Mouse (Mus musculus) heart, embryonic 11.5 days (tissue): ENCODE measurements at regions not wholly inside any gene's neighbourhood (a gene's known extent, or its start where the extent isn't known, plus 50 kb on each side); places are given as distances from the start of the nearest gene placed in this dataset.

Experiments used
- ATAC-seq: fragments of 200-750 bp; cut with Nextera tagmentation; replicated peaks from 2 replicates; pipeline ENCODE4 v1.8.0; 2017; ENCODE audit warnings: moderate library complexity; ENCODE audit not compliant: insufficient number of reproducible peaks, low FRiP score, low TSS enrichment
- H3K27ac ChIP-seq: fragments of 300-500 bp; sonication (generic); 2 replicates; pipeline ENCODE4 v1.5.1; 2014; ENCODE audit warnings: mild to moderate bottlenecking, low read depth, low read length
- H3K27me3 ChIP-seq: fragments of 300-500 bp; sonication (generic); 2 replicates; pipeline ENCODE4 v1.6.1; 2014; ENCODE audit warnings: mild to moderate bottlenecking, low read length, mixed read lengths; ENCODE audit not compliant: control insufficient read depth, insufficient read depth
- H3K36me3 ChIP-seq: fragments of 300-500 bp; sonication (generic); 2 replicates; pipeline ENCODE4 v1.6.1; 2014; ENCODE audit warnings: mild to moderate bottlenecking, low read length, moderate library complexity, mixed read lengths; ENCODE audit not compliant: control insufficient read depth, insufficient read depth
- H3K4me1 ChIP-seq: fragments of 300-500 bp; sonication (generic); 2 replicates; pipeline ENCODE4 v1.6.1; 2014; ENCODE audit warnings: low read length; ENCODE audit not compliant: control insufficient read depth, insufficient read depth
- H3K4me2 ChIP-seq: fragments of 300-500 bp; sonication (generic); 2 replicates; pipeline ENCODE4 v1.6.1; 2014; ENCODE audit warnings: mild to moderate bottlenecking, moderate library complexity
- H3K4me3 ChIP-seq: fragments of 300-500 bp; sonication (generic); 2 replicates; pipeline ENCODE4 v1.5.1; 2014; ENCODE audit warnings: low read depth, low read length
- H3K9ac ChIP-seq: fragments of 300-500 bp; sonication (generic); 2 replicates; pipeline ENCODE4 v1.6.1; 2014; ENCODE audit warnings: mild to moderate bottlenecking, low read depth, low read length, moderate library complexity
- H3K9me3 ChIP-seq: fragments of 300-500 bp; sonication (generic); replicated peaks from 2 replicates; pipeline ENCODE4 v1.6.1; 2016; ENCODE audit warnings: low read length; ENCODE audit not compliant: control insufficient read depth
- WGBS: fragments of 180-500 bp; shearing (Covaris S2); extraction: QIAGEN DNeasy Blood & Tissue Kit; methylation state at CpG from one replicate; pipeline ENCODE4 v1.1.7; 2014; ENCODE audit not compliant: insufficient replicate concordance; 5-methylcytosine and 5-hydroxymethylcytosine counted together

DNA sequence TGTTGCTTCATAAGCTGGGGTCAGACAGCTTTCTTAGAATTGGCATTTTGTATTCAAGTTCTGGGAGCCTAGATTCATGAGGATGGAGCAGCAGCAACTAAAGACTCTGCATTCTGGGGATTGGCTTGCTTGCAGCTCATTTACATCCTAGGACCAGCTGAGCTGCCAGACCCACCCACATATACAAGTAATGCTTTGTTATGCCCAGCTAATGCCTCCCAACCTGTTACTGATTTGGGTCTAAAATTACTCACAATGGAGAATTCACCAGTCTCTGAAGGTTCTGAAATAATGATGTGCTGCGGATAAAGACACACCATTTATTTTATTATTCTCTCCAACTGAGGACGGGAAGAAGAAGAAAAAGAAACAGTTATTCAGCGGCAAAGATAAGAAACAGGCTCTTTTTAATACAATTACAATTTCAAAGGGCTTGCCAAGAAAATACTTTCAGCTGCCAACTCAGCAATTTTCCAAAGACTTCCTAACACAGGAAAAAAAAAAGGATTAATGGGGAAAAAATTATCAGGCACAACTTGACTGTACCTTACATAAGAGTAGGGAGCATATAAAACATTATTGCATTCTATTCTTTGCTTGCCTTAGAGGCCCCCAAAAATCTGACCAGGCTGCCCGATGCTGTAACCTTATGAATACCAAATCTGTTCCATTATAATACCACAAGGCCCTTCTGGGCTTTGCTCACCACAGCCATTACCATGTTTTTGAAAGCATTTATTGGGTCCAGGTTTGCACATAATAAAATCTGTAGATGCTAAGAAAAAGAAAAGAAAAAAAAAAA, 134.5 kb downstream of the S1pr1 start:
- Histone ChIP-seq H3K4me2 (no peak overlapping the region), H3K4me1 (no peaks in the 10 kb centered on the region), H3K9me3 (no peaks in the 10 kb centered on the region), H3K9ac (no peak overlapping the region), H3K27ac (no peak overlapping the region), H3K27me3 (no peaks in the 10 kb centered on the region), H3K36me3 (no peaks in the 10 kb centered on the region), H3K4me3 (no peak overlapping the region)
- WGBS, result 68% methylated on average over 4 of the region's 4 CpGs
- ATAC-seq, result no peak

DNA sequence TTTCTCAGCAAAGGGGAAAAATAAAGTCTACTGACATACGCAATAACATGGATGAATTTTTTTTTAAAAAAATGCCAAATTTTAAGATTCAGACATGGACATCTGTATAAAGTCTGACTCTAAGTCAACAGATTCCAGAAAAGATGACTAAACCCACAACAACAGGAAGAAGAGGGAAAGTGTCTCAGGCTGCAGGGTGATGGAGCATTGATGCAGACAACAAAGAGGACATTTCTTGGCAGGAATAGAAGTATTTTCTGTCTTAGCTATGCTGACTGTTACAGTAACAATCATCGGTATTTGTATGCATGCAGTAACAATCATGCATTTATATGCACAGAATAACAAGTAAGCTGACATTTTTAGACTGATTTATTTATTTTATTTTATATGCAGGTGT, 139.5 kb downstream of the S1pr1 start:
- 90% methylated on average over 2 of the region's 2 CpGs for WGBS
- ATAC-seq, result no peak
- Histone ChIP-seq H3K27me3 (no peaks in the 10 kb centered on the region), H3K9ac (no peak overlapping the region), H3K9me3 (no peaks in the 10 kb centered on the region), H3K4me2 (no peak overlapping the region), H3K36me3 (no peaks in the 10 kb centered on the region), H3K4me3 (no peak overlapping the region), H3K4me1 (no peaks in the 10 kb centered on the region), H3K27ac (no peak overlapping the region)

DNA sequence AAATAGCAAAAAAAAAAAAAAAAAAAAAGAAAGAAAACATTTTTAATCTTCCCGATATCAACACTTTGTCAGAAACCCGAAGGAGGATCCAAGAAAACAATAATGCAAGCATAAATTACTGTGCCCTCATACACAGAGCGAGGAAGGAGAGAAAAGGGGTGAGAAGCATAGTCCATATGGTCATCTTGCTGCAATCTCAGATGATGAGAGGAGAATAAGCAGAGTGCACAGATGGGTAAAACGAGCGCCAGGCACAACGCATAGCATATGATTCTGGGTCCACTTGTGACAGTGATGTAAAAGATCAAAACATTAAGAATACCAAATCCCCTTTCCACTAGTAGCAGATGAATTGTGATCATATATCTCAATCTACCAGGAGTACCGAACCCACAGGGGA, 152.1 kb downstream of the S1pr1 start:
- no peak for ATAC-seq
- Histone ChIP-seq H3K9me3 (no peaks in the 10 kb centered on the region), H3K4me2 (no peak overlapping the region), H3K4me1 (no peaks in the 10 kb centered on the region), H3K36me3 (no peaks in the 10 kb centered on the region), H3K9ac (no peak overlapping the region), H3K27ac (no peak overlapping the region), H3K4me3 (no peak overlapping the region), H3K27me3 (no peaks in the 10 kb centered on the region)
- WGBS, result 79% methylated on average over 7 of the region's 7 CpGs

DNA sequence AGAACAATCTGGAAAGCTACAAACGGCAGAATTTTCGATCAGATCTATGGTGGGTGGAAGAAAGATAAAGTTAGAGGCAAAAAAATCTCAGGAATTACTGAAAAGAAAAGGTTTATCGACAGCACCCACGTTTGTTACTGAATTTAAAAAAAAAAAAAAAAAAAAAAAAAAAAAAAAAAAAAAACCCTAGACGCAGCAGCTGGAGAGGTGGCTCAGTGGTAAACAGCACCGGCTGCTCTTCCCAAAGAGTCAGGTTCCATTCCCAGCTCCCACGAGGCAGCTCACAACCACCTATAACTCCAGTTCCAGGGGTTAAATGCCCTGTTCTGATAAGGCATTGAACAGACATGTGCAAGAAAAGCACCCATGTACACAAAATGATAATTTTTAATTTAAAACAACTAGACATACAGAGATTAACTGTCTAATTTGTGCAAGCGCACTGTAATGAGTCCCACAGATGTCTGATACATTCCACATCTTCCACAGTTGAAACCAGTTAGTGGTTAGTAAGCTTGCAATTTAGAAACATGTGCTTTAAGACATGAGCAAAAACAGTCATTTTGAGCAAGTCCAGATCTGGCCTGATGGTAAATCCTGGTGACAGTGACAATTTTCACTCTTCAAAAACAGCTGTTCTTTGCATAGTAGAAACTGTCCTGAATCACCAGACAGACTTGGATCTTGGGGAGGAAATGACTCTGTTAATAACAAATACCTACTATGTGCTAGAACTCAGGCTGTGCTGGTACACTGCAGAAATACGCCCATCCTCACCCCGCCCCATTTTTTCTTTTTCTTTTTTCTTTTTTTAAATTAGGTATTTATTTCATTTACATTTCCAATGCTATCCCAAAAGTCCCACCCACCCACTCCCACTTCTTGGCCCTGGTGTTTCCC, 159.8 kb downstream of the S1pr1 start:
- Histone ChIP-seq H3K4me2 (no peak overlapping the region), H3K27ac (no peak overlapping the region), H3K9me3 (no peaks in the 10 kb centered on the region), H3K4me3 (no peak overlapping the region), H3K27me3 (no peaks in the 10 kb centered on the region), H3K4me1 (no peaks in the 10 kb centered on the region), H3K36me3 (no peaks in the 10 kb centered on the region), H3K9ac (no peak overlapping the region)
- 73% methylated on average over 10 of the region's 10 CpGs for WGBS
- no peak for ATAC-seq

DNA sequence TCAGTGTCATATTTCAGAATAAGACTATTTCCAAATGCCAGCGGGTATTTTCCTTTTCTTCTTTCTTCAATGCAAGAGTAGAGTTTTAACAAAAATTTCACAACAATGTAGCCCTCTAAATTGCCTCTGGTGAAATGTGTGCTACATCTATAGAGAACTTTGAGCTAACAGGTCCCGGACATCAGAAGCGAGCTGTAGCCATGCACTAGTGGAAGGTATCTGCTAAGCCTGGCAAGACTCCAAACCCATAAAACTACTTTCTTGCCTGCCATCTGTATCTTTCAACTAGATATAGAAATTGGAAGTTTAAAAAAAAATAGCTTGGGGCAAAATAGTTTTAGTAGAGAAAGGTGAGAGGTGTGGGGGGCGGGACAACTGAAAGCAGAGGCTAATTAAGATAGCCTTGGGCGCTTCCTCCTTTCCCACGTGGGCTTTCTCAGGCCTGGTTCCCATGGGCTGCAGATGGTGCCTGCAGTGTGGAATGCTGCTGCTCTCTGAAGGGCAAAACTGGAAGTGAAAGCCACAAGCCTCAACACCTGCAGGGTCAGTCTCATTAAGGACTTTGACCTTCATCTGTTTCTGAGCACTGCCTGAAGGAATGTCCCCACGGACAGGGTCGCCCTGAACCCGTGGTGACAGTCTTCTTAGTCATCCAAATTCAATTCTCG, 160.9 kb downstream of the S1pr1 start:
- Histone ChIP-seq H3K27me3 (no peaks in the 10 kb centered on the region), H3K4me3 (no peak overlapping the region), H3K4me2 (no peak overlapping the region), H3K4me1 (no peaks in the 10 kb centered on the region), H3K27ac (no peak overlapping the region), H3K9ac (no peak overlapping the region), H3K36me3 (no peaks in the 10 kb centered on the region), H3K9me3 (no peaks in the 10 kb centered on the region)
- no peak; the same call in 1 of the 2 replicates for ATAC-seq
- WGBS, result 60% methylated on average over 10 of the region's 10 CpGs

- no peaks in the 10 kb centered on the region for H3K9me3 ChIP-seq
- 87% methylated on average over 1 of the region's 1 CpGs for WGBS
- H3K27ac ChIP-seq, result no peak overlapping the region
- no peaks in the 10 kb centered on the region for H3K27me3 ChIP-seq
- H3K4me1 ChIP-seq, result no peaks in the 10 kb centered on the region
- no peak for ATAC-seq
- no peaks in the 10 kb centered on the region for H3K36me3 ChIP-seq
- H3K9ac ChIP-seq, result no peak overlapping the region
- H3K4me3 ChIP-seq, result no peak overlapping the region
- H3K4me2 ChIP-seq, result no peak overlapping the region
These were observed 173.1 kb downstream of the S1pr1 start for GRCm38 (mm10) chr3:115541789-115542188.

GRCm38 (mm10) chr3:115538355-115538754, 176.5 kb downstream of the S1pr1 start:
- Histone ChIP-seq H3K4me2 (no peak overlapping the region), H3K9ac (no peak overlapping the region), H3K27ac (no peak overlapping the region), H3K4me3 (no peak overlapping the region), H3K4me1 (no peaks in the 10 kb centered on the region), H3K36me3 (no peaks in the 10 kb centered on the region), H3K9me3 (no peaks in the 10 kb centered on the region), H3K27me3 (no peaks in the 10 kb centered on the region)
- ATAC-seq, result no peak
- 75% methylated on average over 6 of the region's 6 CpGs for WGBS

DNA sequence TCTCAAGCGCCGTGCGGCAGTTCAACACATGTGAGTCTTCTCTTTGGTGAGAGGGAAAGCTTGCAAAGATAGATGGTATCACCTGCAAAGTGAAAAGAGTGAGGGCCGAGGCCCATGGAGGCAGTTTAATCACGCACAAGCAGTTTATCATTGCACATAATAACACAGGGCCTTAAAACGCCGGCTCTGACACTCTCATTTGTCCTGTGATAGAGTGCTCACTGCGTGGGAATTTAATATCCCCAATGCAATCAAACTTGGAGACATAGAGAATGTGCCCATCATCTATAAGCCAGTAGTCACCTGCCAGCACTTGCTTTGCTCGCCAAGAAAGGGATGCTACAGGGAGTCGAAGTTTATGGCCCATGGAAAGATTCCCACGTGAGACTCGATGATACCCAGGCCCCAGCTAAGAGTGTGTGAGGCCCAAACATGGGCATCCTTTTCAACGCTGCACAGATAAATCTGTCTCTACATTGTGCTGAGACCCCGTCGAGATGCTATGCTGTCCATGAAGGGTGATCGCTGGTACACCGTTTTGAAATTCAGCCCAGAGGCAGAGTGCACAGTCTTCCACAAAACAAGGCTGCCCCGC, 182.6 kb downstream of the S1pr1 start:
- Histone ChIP-seq H3K27ac (no peak overlapping the region), H3K27me3 (no peaks in the 10 kb centered on the region), H3K4me1 (no peaks in the 10 kb centered on the region), H3K36me3 (no peaks in the 10 kb centered on the region), H3K4me2 (no peak overlapping the region), H3K9ac (no peak overlapping the region), H3K9me3 (no peaks in the 10 kb centered on the region), H3K4me3 (no peak overlapping the region)
- no peak for ATAC-seq
- WGBS, result 77% methylated on average over 18 of the region's 18 CpGs
